Mouse (Mus musculus) CH12.LX (cell line): ENCODE measurements around the gene Snrpd3. TPM values are rescaled to one million over a fixed set of nuclear protein-coding genes. Genes with fewer than 3 reads are reported as not detected.

Experiments used
- DNase-seq: peaks from one replicate; pipeline ENCODE4 v3.0.0-alpha.2; 2013; ENCODE audit errors: extremely low read depth
- H3K27ac ChIP-seq: 2 replicates; pipeline ENCODE4 v1.5.1; 2012; ENCODE audit warnings: low read depth, mild to moderate bottlenecking, control low read depth, moderate library complexity; ENCODE audit not compliant: insufficient read depth
- H3K27me3 ChIP-seq: replicated peaks from 2 replicates; pipeline ENCODE3; 2012; ENCODE audit warnings: inconsistent platforms
- H3K36me3 ChIP-seq, 2 experiments: replicated peaks in 1 of 2; 2 replicates each; pipeline versions ENCODE3 to v1.6.1; 2012; ENCODE audit warnings: inconsistent platforms in 1 of 2, low read length in 1 of 2, mild to moderate bottlenecking in 1 of 2, mixed read lengths in 1 of 2, moderate library complexity in 1 of 2; ENCODE audit not compliant: control insufficient read depth in 1 of 2, insufficient read depth in 1 of 2
- H3K4me1 ChIP-seq, 2 experiments: 2 replicates each; pipeline ENCODE4 v1.6.1; 2012; ENCODE audit warnings: inconsistent platforms in 1 of 2, moderate library complexity in 1 of 2; ENCODE audit not compliant: insufficient read depth in 2 of 2, control insufficient read depth in 1 of 2
- H3K4me2 ChIP-seq: 2 replicates; pipeline ENCODE4 v1.6.1; 2012; ENCODE audit warnings: low read depth, mild to moderate bottlenecking, control low read depth; ENCODE audit not compliant: poor library complexity, insufficient read depth, severe bottlenecking
- H3K4me3 ChIP-seq, 3 experiments: fragments of 150-350 bp in 1 of 3; sonication (generic) in 1 of 3; replicated peaks in 1 of 3; 2 replicates each; pipeline versions ENCODE3 to v1.5.1; 2011 to 2012; ENCODE audit warnings: low read depth in 2 of 3, low read length in 2 of 3, mild to moderate bottlenecking in 2 of 3, moderate library complexity in 2 of 3, control low read depth in 1 of 3, improper control_type of control experiment in 1 of 3, inconsistent platforms in 1 of 3, mixed read lengths in 1 of 3; ENCODE audit not compliant: poor library complexity in 1 of 3
- H3K79me2 ChIP-seq: replicated peaks from 2 replicates; pipeline ENCODE4 v1.6.1; 2012; ENCODE audit warnings: mild to moderate bottlenecking, moderate library complexity; ENCODE audit not compliant: control insufficient read depth, poor library complexity, insufficient read depth, severe bottlenecking; ENCODE audit errors: extremely low read depth
- H3K9ac ChIP-seq: 2 replicates; pipeline ENCODE4 v1.6.1; 2012; ENCODE audit warnings: low read depth, mild to moderate bottlenecking, control low read depth, moderate library complexity; ENCODE audit not compliant: insufficient read depth
- H3K9me3 ChIP-seq: replicated peaks from 2 replicates; pipeline ENCODE3; 2012; ENCODE audit warnings: low read length, inconsistent platforms, mixed read lengths
- BHLHE40 ChIP-seq: IDR thresholded peaks from 2 replicates; pipeline ENCODE4 v1.6.1; 2011; ENCODE audit warnings: mild to moderate bottlenecking, low read depth, low read length, improper control_type of control experiment
- CHD1 ChIP-seq: IDR thresholded peaks from 2 replicates; pipeline ENCODE4 v1.6.1; 2012; ENCODE audit warnings: low read depth, low read length, improper control_type of control experiment, inconsistent platforms
- CHD2 ChIP-seq: IDR thresholded peaks from 2 replicates; pipeline ENCODE4 v1.6.1; 2011; ENCODE audit warnings: low read length, improper control_type of control experiment
- CTCF ChIP-seq, 2 experiments: IDR thresholded peaks in 1 of 2; conservative IDR thresholded peaks in 1 of 2; 2 replicates each; pipeline ENCODE4 v1.5.1; 2011 to 2012; ENCODE audit warnings: low read depth in 2 of 2, low read length in 2 of 2, improper control_type of control experiment in 1 of 2, inconsistent platforms in 1 of 2, mild to moderate bottlenecking in 1 of 2, moderate library complexity in 1 of 2
- ELF1 ChIP-seq: IDR thresholded peaks from 2 replicates; pipeline ENCODE4 v1.6.1; 2014; ENCODE audit warnings: low read depth, mild to moderate bottlenecking, inconsistent platforms, low read length, improper control_type of control experiment
- EP300 ChIP-seq: IDR thresholded peaks from 2 replicates; pipeline ENCODE4 v1.6.1; 2011; ENCODE audit warnings: low read length, improper control_type of control experiment
- ETS1 ChIP-seq: conservative IDR thresholded peaks from 2 replicates; pipeline ENCODE4 v1.6.1; 2012; ENCODE audit warnings: low read depth, mild to moderate bottlenecking, inconsistent platforms, low read length, improper control_type of control experiment, moderate library complexity
- GABPA ChIP-seq: IDR thresholded peaks from 2 replicates; pipeline ENCODE4 v1.6.1; 2012; ENCODE audit warnings: low read depth, low read length, improper control_type of control experiment, inconsistent platforms; ENCODE audit not compliant: insufficient replicate concordance
- HCFC1 ChIP-seq: IDR thresholded peaks from 2 replicates; pipeline ENCODE4 v1.6.1; 2012; ENCODE audit warnings: low read depth, mild to moderate bottlenecking, inconsistent platforms, low read length, improper control_type of control experiment
- IRF4 ChIP-seq: IDR thresholded peaks from 2 replicates; pipeline ENCODE4 v1.6.1; 2014; ENCODE audit warnings: low read depth, mild to moderate bottlenecking, inconsistent platforms, low read length, improper control_type of control experiment
- JUN ChIP-seq: IDR thresholded peaks from 2 replicates; pipeline ENCODE4 v1.6.1; 2011; ENCODE audit warnings: low read depth, mild to moderate bottlenecking, low read length, improper control_type of control experiment, moderate library complexity; ENCODE audit not compliant: insufficient read depth
- KAT2A ChIP-seq: IDR thresholded peaks from 2 replicates; pipeline ENCODE4 v1.6.1; 2012; ENCODE audit warnings: low read length, improper control_type of control experiment, inconsistent platforms; ENCODE audit not compliant: insufficient replicate concordance
- MAFK ChIP-seq: IDR thresholded peaks from 2 replicates; pipeline ENCODE4 v1.6.1; 2011; ENCODE audit warnings: low read length, improper control_type of control experiment; ENCODE audit not compliant: insufficient replicate concordance
- MAX ChIP-seq: IDR thresholded peaks from 2 replicates; pipeline ENCODE4 v1.6.1; 2011; ENCODE audit warnings: low read length, improper control_type of control experiment
- MAZ ChIP-seq: IDR thresholded peaks from 2 replicates; pipeline ENCODE4 v1.6.1; 2012; ENCODE audit warnings: low read depth, mild to moderate bottlenecking, inconsistent platforms, low read length, improper control_type of control experiment, moderate library complexity
- MEF2A ChIP-seq: IDR thresholded peaks from 2 replicates; pipeline ENCODE4 v1.6.1; 2014; ENCODE audit warnings: low read depth, mild to moderate bottlenecking, inconsistent platforms, low read length, improper control_type of control experiment, borderline replicate concordance
- MXI1 ChIP-seq: IDR thresholded peaks from 2 replicates; pipeline ENCODE4 v1.6.1; 2011; ENCODE audit warnings: mild to moderate bottlenecking, low read depth, low read length, improper control_type of control experiment
- MYC ChIP-seq: IDR thresholded peaks from 2 replicates; pipeline ENCODE4 v1.6.1; 2011; ENCODE audit warnings: low read depth, mild to moderate bottlenecking, improper control_type of control experiment, low read length
- NELFE ChIP-seq: IDR thresholded peaks from 2 replicates; pipeline ENCODE4 v1.6.1; 2011; ENCODE audit warnings: low read depth, low read length, improper control_type of control experiment
- PAX5 ChIP-seq: IDR thresholded peaks from 2 replicates; pipeline ENCODE4 v1.6.1; 2012; ENCODE audit warnings: low read length, inconsistent platforms, mixed read lengths
- POLR2A ChIP-seq: IDR thresholded peaks from 2 replicates; pipeline ENCODE4 v1.6.1; 2011; ENCODE audit warnings: low read depth, mild to moderate bottlenecking, improper control_type of control experiment, low read length
- POLR2AphosphoS2 ChIP-seq: IDR thresholded peaks from 2 replicates; pipeline ENCODE4 v1.6.1; 2011; ENCODE audit warnings: low read depth, low read length, improper control_type of control experiment
- RAD21 ChIP-seq: IDR thresholded peaks from 2 replicates; pipeline ENCODE4 v1.6.1; 2011; ENCODE audit warnings: low read depth, mild to moderate bottlenecking, low read length, improper control_type of control experiment, moderate library complexity
- RCOR1 ChIP-seq: conservative IDR thresholded peaks from 2 replicates; pipeline ENCODE4 v1.6.1; 2012; ENCODE audit warnings: low read depth, mild to moderate bottlenecking, inconsistent platforms, low read length, improper control_type of control experiment
- SMC3 ChIP-seq: IDR thresholded peaks from 2 replicates; pipeline ENCODE4 v1.6.1; 2011; ENCODE audit warnings: low read depth, low read length, improper control_type of control experiment
- ZC3H11A ChIP-seq: IDR thresholded peaks from 2 replicates; pipeline ENCODE4 v1.6.1; 2012; ENCODE audit warnings: low read depth, mild to moderate bottlenecking, inconsistent platforms, low read length, improper control_type of control experiment
- ZKSCAN1 ChIP-seq: IDR thresholded peaks from 2 replicates; pipeline ENCODE4 v1.6.1; 2012; ENCODE audit warnings: low read depth, inconsistent platforms, low read length, improper control_type of control experiment, borderline replicate concordance
- ZMIZ1 ChIP-seq: IDR thresholded peaks from 2 replicates; pipeline ENCODE4 v1.6.1; 2012; ENCODE audit warnings: low read depth, mild to moderate bottlenecking, inconsistent platforms, low read length, improper control_type of control experiment
- ZNF384 ChIP-seq: IDR thresholded peaks from 2 replicates; pipeline ENCODE4 v1.6.1; 2012; ENCODE audit warnings: low read depth, low read length, improper control_type of control experiment, inconsistent platforms
- dilution Hi-C: fragments of 300-500 bp; cut with MboI; formaldehyde crosslinking; loops from 2 replicates; pipeline ENCODE4 v1.14.3; 2020; ENCODE audit warnings: low sequenced_read_pairs; ENCODE audit not compliant: extremely low pct_unique_long_range_greater_than_20kb, extremely low pct_ligation_motif_present
- in situ Hi-C: fragments of 300-500 bp; cut with MboI; formaldehyde crosslinking; loops from 3 replicates; pipeline ENCODE4 v1.14.3; 2019; ENCODE audit warnings: low sequenced_read_pairs, low pct_ligation_motif_present, low pct_unique_long_range_greater_than_20kb, mixed read lengths
- polyA plus RNA-seq: library from polyadenylated mRNA; unstranded; fragments of >175 nt; gene quantifications from 2 replicates; pipeline ENCODE4 v1.2.1, GENCODE M21; 2012; ENCODE audit warnings: low read depth; ENCODE audit not compliant: insufficient read length
- total RNA-seq, 2 experiments: library from RNA; depleted of rRNA; stranded (reverse); fragments of 300-350 nt in 1 of 2; fragments of >200 nt in 1 of 2; gene quantifications; 2 replicates each; pipeline ENCODE4 v1.2.3; 2012 to 2014

The Snrpd3 gene
- total and polyA plus RNA-seq, 3 experiments, result 57.8 to 554 (median 101) TPM

- TF ChIP-seq GABPA (no peak), MAX (no peak), ZMIZ1 (no peak), ZNF384 (no peak)
- TF ChIP-seq, all 38 proteins: peak for 0
Observed at GRCm38 (mm10) chr10:75479955-75480354, 37.4 kb upstream of the Snrpd3 start (continued).

- no peaks in the 10 kb centered on the region for H3K9me3 ChIP-seq
- dilution Hi-C loops, result no loop called here
- no peaks in the 10 kb centered on the region for H3K79me2 ChIP-seq
- no peak for TF ChIP-seq MYC
- no peak for TF ChIP-seq MAZ
- TF ChIP-seq HCFC1, result no peak
- no peak for TF ChIP-seq ZKSCAN1
- no peak for TF ChIP-seq ETS1
- no peak for TF ChIP-seq MAFK
- no peak for TF ChIP-seq MEF2A
- TF ChIP-seq POLR2AphosphoS2, result no peak
- TF ChIP-seq, all 38 proteins: peak for 0
- Histone ChIP-seq H3K4me1 (peaks cover 13 to 36% of the 10 kb centered on the region in 2 experiments), H3K4me3 (no peak overlapping the region), H3K4me2 (no peak overlapping the region), H3K27me3 (no peaks in the 10 kb centered on the region), H3K9ac (no peak overlapping the region), H3K36me3 (no peaks in the 10 kb centered on the region), H3K27ac (no peak overlapping the region)
- DNase-seq, result no peak
- in situ Hi-C loops, result loop anchor here (5.0 to 10.0 kb wide), 2 partner anchors 34 to 217 kb away; no protein-coding TSS in a partner anchor
Observed at GRCm38 (mm10) chr10:75481703-75482102, 35.6 kb upstream of the Snrpd3 start.

- H3K27me3 ChIP-seq, result no peaks in the 10 kb centered on the region
- peaks cover 10 to 31% of the 10 kb centered on the region in 2 experiments for H3K4me1 ChIP-seq
- H3K4me2 ChIP-seq, result no peak overlapping the region
- in situ Hi-C loops, result loop anchor here (5.0 to 10.0 kb wide), 2 partner anchors 35 to 217 kb away; no protein-coding TSS in a partner anchor
- H3K9me3 ChIP-seq, result no peaks in the 10 kb centered on the region
- dilution Hi-C loops, result no loop called here
- no peaks in the 10 kb centered on the region for H3K36me3 ChIP-seq
- TF ChIP-seq CTCF (conservative IDR thresholded peaks at IDR 0.05 in 1 of 2, IDR thresholded peaks at IDR 0.05 in 1 of 2; ENCODE audit: low read depth in 2 of 2, low read length in 2 of 2) (no peak), RAD21 (no peak), POLR2A (no peak), EP300 (no peak), CHD1 (no peak), KAT2A (no peak), CHD2 (no peak), SMC3 (no peak), BHLHE40 (no peak), ZC3H11A (no peak), MXI1 (no peak), IRF4 (no peak), RCOR1 (no peak), JUN (no peak), PAX5 (no peak), ZNF384 (no peak), ELF1 (no peak), NELFE (no peak)
- no peak overlapping the region for H3K27ac ChIP-seq
- no peak overlapping the region for H3K9ac ChIP-seq
- no peaks in the 10 kb centered on the region for H3K79me2 ChIP-seq
- no peak overlapping the region for H3K4me3 ChIP-seq
- DNase-seq, result no peak
Observed at GRCm38 (mm10) chr10:75482271-75482670, 35.1 kb upstream of the Snrpd3 start.
